Mouse (Mus musculus) layer of hippocampus, postnatal 14 days (tissue): ENCODE data around the gene Prcc. TPM values are rescaled to one million over a fixed set of nuclear protein-coding genes. Genes with fewer than 3 reads are reported as not detected.

Experiments used
- total RNA-seq, 2 experiments: library from RNA; stranded (reverse); gene quantifications; 2 replicates each; pipeline ENCODE4 v1.2.3; 2021

Prcc gene
- total RNA-seq, 2 experiments from 2014 or later: 64.0 to 64.1 TPM

Other genes with a start within 250 kb of the Prcc start
- under 1 TPM; 0.60 to 0.81 TPM for gene Lrrc71, start 137.0 kb downstream of the Prcc start, total RNA-seq
- gene Ntrk1, start 90.4 kb downstream of the Prcc start, total RNA-seq: under 1 TPM; 0.29 to 0.41 TPM
- under 1 TPM; 0.12 to 0.35 TPM for gene Insrr, start 88.7 kb downstream of the Prcc start, total RNA-seq
- gene Pear1, start 61.3 kb downstream of the Prcc start, total RNA-seq: 1 to 10 TPM; 7.4 to 8.2 TPM
- not detected for gene Sh2d2a, start 38.9 kb downstream of the Prcc start, total RNA-seq
- 100 to 1,000 TPM; 119 to 122 TPM for gene Hdgf, start 20.7 kb upstream of the Prcc start, total RNA-seq
- 10 to 100 TPM; 50.3 to 55.4 TPM for gene Mrpl24, start 33.9 kb upstream of the Prcc start, total RNA-seq
- 10 to 100 TPM; 15.0 to 16.4 TPM for gene Isg20l2, start 44.7 kb upstream of the Prcc start, total RNA-seq
- gene Rrnad1, start 45.1 kb upstream of the Prcc start, total RNA-seq: 10 to 100 TPM; 19.0 to 22.8 TPM
- 1 to 10 TPM; 2.0 to 2.2 TPM for gene Crabp2, start 63.1 kb upstream of the Prcc start, total RNA-seq
- 10 to 100 TPM in 1 of 2 experiments, 1 to 10 TPM in 1; 9.0 to 11.0 TPM for gene Nes, start 85.5 kb upstream of the Prcc start, total RNA-seq
- gene Bcan, start 114.6 kb upstream of the Prcc start, total RNA-seq: 100 to 1,000 TPM; 421 to 446 TPM
- gene Hapln2, start 142.0 kb upstream of the Prcc start, total RNA-seq: 1 to 10 TPM; 1.8 to 1.9 TPM
- gene Gpatch4, start 157.5 kb upstream of the Prcc start, total RNA-seq: 10 to 100 TPM; 13.5 to 16.5 TPM
- 10 to 100 TPM; 70.6 to 71.5 TPM for gene Naxe, start 172.9 kb upstream of the Prcc start, total RNA-seq
- not detected for gene Ttc24, start 192.7 kb upstream of the Prcc start, total RNA-seq
- gene Iqgap3, start 196.4 kb upstream of the Prcc start, total RNA-seq: 1 to 10 TPM in 1 of 2 experiments, under 1 TPM in 1; 0.91 to 1.2 TPM